Mouse (Mus musculus): ENCODE data around the gene Parp14.

GRCm38 (mm10) chr16:35905819-35906485, 34.6 kb upstream of the Parp14 start:
- no peak for TF ChIP-seq CTCF (IDR thresholded peaks at IDR 0.05; ENCODE audit: low read depth)
- 0 out of 2 replicates have a peak, but pooled peaks have one; percentile 31 for TF ChIP-seq EP300 (IDR thresholded peaks at IDR 0.05; ENCODE audit: low read depth)

All from liver, embryonic 14.5 days (tissue).